Mouse (Mus musculus): ENCODE measurements around the gene Dph2.

GRCm38 (mm10) chr4:117891738-117892161 is at the start of gene Dph2:
- TF ChIP-seq CTCF (IDR thresholded peaks at IDR 0.05; ENCODE audit: control insufficient read depth, insufficient read depth, insufficient replicate concordance, low read depth, low read length) (no peak), POLR2A (IDR thresholded peaks at IDR 0.05; ENCODE audit: control insufficient read depth, low read depth, low read length) (no peak)
